Mouse (Mus musculus) CH12.LX (cell line): Measurements from ENCODE around the gene Vwde.

ENCODE experiments used
- BHLHE40 ChIP-seq: IDR thresholded peaks from 2 replicates; pipeline ENCODE4 v1.6.1; 2011; ENCODE audit warnings: mild to moderate bottlenecking, low read depth, low read length, improper control_type of control experiment
- CTCF ChIP-seq, 2 experiments: IDR thresholded peaks in 1 of 2; conservative IDR thresholded peaks in 1 of 2; 2 replicates each; pipeline ENCODE4 v1.5.1; 2011 to 2012; ENCODE audit warnings: low read depth in 2 of 2, low read length in 2 of 2, improper control_type of control experiment in 1 of 2, inconsistent platforms in 1 of 2, mild to moderate bottlenecking in 1 of 2, moderate library complexity in 1 of 2
- E2F4 ChIP-seq: IDR thresholded peaks from 2 replicates; pipeline ENCODE4 v1.6.1; 2011; ENCODE audit warnings: low read depth, low read length, improper control_type of control experiment; ENCODE audit not compliant: insufficient replicate concordance
- GABPA ChIP-seq: IDR thresholded peaks from 2 replicates; pipeline ENCODE4 v1.6.1; 2012; ENCODE audit warnings: low read depth, low read length, improper control_type of control experiment, inconsistent platforms; ENCODE audit not compliant: insufficient replicate concordance
- MAZ ChIP-seq: IDR thresholded peaks from 2 replicates; pipeline ENCODE4 v1.6.1; 2012; ENCODE audit warnings: low read depth, mild to moderate bottlenecking, inconsistent platforms, low read length, improper control_type of control experiment, moderate library complexity
- MYC ChIP-seq: IDR thresholded peaks from 2 replicates; pipeline ENCODE4 v1.6.1; 2011; ENCODE audit warnings: low read depth, mild to moderate bottlenecking, improper control_type of control experiment, low read length
- POLR2A ChIP-seq: IDR thresholded peaks from 2 replicates; pipeline ENCODE4 v1.6.1; 2011; ENCODE audit warnings: low read depth, mild to moderate bottlenecking, improper control_type of control experiment, low read length
- POLR2AphosphoS2 ChIP-seq: IDR thresholded peaks from 2 replicates; pipeline ENCODE4 v1.6.1; 2011; ENCODE audit warnings: low read depth, low read length, improper control_type of control experiment
- ZKSCAN1 ChIP-seq: IDR thresholded peaks from 2 replicates; pipeline ENCODE4 v1.6.1; 2012; ENCODE audit warnings: low read depth, inconsistent platforms, low read length, improper control_type of control experiment, borderline replicate concordance

DNA sequence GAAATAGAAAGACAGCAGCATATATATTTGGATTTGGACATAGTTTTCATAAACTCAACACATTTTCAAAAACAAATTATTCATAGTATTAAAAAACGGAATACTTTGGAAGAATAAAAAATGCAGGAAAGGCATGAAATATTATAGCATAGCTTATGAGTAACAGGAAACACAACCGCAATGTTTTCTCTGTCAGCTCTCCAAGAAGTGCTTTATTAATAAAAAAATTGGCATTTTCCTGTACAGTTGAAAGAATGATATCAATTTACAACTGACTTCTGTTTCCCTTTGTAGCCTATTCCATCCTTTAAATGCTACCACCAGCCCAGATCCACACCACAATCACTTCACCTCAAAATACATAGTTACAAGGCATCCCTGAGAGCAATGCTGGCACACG is 44.7 kb downstream of the Vwde start:
- TF ChIP-seq MYC (no peak), CTCF (conservative IDR thresholded peaks at IDR 0.05 in 1 of 2, IDR thresholded peaks at IDR 0.05 in 1 of 2; ENCODE audit: low read depth in 2 of 2, low read length in 2 of 2) (no peak), POLR2AphosphoS2 (no peak), GABPA (no peak), MAZ (no peak), BHLHE40 (no peak), E2F4 (no peak), POLR2A (no peak), ZKSCAN1 (no peak)
